Mouse (Mus musculus): Measurements from ENCODE around the gene Gm43951.
"Not testable (repeated sequence)": the region's sequence is repeated elsewhere in the genome, so short reads cannot be mapped to it uniquely, and the experiment has no call there.

Gm43951 gene

DNA sequence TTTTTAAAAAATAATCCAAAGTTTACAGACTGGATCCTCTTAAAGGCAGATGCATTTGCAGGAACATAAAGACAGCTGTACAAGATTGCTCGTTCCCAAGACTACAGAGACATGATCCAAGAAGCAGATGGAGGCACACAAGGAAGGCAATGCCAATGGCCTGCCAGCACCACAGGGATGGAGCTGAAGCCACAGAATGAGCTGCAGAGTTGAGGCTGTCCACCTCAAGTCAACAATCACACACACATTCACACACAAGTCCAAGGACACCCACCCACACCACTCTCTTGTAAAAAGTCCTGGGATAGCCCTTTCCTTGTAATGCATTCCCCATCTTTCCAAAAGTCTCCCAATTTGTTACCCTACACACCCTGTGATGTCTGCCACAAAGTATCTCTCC, 3.2 kb downstream of the Gm43951 start:
- DNase-seq (ENCODE audit: low spot score), result no peak

DNA sequence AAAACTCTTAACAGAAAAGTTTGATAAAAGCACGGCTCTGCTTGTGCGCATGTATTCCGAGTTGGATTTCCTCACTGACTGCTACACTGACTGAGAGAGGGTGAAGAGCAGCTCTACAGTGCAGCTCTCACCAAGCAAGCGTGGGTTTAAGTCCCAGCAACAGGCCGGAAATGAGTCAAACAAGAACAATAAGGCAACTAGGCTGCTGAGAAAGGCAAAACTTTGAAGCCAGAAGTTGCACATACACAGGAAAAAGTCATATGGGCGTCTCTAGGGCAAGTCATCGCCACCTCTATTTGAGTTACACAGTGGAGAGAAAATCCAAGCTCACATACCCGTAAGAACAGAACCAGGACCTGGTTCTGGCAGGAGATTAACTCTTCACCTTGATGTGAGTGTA, 10.1 kb downstream of the Gm43951 start:
- DNase-seq (ENCODE audit: low spot score), result no peak

DNA sequence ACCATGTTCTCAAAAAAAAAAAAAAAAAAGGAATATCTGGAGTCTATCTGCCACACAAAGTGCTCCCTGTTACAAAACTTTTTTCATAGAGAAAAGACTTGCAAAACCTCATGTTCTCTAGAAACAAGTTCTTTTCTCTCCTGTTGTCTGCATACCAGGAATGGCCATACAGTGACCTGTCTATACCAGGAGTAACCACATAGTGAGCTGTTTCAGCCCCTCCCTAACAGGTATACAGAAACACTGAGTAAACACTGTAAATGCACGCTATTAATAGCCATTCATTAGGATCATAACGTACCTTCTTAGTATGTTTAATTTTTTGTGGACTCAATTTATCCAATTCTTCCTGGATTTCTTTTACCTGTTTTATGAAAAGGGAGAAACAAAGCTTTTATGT, 12.4 kb downstream of the Gm43951 start:
- no peak for DNase-seq (ENCODE audit: low spot score)

DNA sequence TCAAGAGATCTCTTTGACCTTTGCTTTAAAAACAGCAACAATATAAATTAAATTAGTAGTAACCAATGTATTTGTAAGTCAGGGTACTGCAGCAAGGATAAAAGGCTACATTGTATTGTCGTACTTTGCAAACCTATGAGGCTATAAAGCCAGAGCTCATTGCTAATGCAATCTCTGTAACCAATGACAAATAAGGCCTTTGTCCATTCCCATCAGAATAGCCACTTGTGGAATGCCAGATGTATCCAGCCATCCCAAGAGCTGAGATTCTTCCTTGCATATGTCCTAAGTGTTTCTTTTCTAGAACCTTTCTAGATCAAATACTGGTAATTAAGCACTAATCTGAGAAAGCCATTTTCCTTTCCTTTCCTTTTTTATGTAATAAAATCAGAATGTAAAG, 15.8 kb downstream of the Gm43951 start:
- DNase-seq (ENCODE audit: low spot score), result no peak

DNA sequence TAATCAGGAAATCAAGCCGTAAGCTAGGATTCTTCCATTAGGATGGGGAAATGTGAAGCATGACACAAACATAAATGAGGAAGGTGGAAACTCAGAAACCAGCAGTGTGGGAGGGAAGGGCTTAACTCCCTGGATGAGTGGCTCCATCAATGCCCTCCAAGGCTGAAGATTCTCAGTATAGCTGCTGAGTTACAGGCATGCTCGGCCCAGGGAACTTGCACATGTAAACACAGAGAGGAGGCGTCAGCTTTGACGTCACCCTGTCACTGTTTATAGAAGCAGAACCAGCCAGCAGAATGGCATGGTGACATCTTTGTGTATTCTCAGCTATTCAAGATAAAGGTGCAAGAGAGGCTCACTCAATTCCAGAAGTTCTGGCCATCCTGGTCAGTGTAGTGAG, 22.4 kb downstream of the Gm43951 start:
- DNase-seq (ENCODE audit: low spot score), result no peak

DNA sequence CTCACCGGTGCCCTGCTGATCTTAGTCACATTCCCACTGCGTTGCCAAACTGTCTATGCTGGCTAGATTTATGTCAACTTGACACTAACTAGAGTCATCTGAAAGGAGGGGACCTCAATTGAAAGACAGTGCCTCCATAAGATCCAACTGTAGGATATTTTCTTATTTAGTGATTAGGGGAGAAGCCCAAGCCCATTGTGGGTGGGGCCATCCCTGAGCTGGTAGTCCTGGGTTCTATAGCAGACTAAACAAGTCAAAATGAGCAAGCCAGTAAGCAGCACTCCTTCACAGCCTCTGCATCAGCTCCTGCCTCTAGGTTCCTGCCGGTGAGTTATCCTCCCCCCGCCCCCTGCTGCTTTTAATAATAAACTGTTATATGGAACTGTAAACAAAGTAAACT, 25.5 kb downstream of the Gm43951 start:
- no peak for DNase-seq (ENCODE audit: low spot score)

DNA sequence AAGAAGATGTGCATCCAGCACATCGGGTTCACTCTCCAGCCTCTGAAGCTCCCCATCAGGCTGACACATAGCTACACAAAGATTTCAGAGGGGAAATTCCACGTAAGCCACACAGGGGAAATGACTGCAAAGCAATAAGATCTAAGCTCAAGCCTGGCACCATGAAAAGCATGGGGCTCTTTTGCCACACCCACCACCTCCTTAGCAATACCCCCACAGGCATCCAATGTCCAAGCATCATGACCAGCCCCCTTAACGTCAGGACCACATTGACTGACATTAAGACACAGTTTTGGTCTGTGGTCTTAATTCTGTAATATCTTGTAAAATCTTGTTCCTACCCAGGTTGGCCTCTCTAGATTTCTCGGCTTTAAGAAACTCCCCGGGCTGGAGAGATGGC, 26.1 kb downstream of the Gm43951 start:
- DNase-seq (ENCODE audit: low spot score), result no peak

DNA sequence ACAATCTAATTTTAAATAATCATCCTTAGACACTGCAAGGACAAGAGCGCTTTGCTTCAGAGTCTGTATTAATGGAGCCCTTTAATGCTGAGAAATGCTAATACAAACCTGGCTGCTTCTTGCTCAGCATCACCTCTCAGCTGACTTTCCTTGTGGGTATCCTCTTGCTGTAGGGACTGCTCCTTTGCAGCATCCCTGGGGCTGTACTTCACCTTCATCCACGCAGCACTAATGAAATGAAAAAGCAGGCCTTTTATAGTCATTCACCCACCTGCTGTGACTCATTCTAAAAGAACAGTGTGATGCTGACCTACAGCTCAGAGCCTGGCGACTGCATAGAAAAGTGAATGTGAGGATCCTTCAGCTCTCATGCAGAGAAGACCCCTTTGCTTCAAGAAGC, 30.1 kb downstream of the Gm43951 start:
- DNase-seq (ENCODE audit: low spot score), result no peak

DNA sequence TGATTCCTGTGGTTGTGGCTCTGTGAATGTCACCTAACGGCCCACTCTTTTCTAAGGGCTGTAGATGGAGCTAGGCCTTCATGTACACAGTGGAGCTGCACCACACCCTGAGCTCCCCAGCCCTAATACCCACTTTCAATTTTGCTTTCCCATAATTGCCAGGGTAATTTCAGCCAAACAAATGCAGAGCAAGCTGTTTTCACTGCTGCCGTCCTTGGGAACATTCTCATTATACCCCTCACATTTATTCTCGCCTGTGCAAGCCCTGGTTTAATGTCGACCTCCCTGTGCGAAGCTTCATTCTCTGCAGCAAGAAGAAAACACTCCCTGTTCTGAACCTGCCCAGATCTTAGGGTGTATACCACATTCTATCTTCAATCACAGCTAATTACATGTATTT, 30.7 kb downstream of the Gm43951 start:
- DNase-seq (ENCODE audit: low spot score), result no peak

DNA sequence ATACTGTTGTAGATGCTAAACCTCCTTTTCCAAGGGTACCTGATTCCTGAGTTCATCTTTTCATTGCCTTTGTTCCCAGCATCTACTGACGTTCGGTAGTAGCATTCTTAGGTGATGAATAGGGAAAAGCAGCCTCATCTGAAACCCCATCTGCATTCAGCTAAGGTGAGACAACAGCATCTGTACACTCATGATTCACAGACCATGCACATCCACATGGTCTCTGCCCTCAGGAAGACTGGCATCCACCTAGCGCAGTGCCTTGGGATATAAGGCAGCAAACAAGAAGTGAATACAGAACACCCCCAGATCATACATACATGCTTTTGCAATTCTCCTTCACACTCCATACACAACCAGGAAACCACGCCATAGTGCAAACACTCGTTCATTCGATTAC, 31.9 kb downstream of the Gm43951 start:
- no peak for DNase-seq (ENCODE audit: low spot score)

DNA sequence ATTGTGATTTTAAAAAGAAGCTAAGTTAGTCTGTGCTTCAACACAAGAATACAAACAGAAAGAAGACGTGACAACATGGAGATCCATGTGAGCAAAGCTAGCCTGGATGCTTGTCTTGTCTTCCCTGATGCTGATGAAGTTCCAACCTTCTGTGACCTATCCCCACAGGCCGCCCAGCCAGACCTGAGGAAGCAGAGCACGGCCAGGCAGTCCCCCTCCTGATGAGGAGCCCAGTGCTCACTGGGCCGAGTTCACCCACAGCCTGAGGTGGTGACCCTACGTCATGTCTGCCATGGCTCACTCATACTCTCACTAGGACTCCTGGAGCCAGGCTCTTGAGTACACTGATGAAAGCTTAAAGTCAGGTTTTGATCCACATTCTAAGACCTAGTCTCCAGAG, 33.1 kb downstream of the Gm43951 start:
- DNase-seq (ENCODE audit: low spot score), result no peak

DNA sequence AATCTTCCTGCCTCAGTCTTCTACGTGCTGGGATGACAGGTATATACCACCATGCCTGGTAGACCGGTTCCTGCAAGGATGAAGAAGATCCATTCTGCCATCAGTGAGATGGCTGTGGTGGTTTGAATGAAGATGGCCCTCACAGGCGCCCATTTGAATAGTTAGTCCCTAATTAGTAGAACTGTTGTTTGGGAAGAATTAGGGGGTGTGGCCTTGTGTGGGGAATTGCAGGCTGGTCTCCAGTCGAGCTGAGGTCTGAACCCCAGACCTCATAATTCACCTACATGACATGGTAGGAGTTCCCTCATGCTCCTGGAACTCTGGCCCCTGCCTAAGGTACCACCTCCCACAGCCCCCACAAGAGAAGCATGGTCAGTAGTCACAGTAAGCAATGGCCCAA, 34.7 kb downstream of the Gm43951 start:
- not testable (repeated sequence) for DNase-seq (ENCODE audit: low spot score)

DNA sequence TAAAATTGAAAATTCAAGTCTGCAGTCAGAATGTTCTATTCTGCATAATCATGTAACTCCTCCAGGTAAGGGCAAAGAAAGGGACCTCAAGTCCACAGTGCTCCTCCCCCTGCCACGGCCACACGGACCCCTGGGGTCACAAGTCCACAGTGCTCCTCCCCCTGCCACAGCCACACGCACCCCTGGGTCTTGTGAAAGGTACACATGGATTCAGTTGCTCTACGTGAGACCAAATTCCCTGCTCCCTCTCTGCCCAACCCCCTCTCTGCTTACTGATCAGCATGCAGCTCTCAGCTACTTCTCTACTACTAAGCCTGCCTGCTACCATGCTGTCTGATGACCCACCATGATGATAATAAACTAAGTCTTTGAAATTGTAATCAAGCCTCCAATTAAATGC, 36.8 kb downstream of the Gm43951 start:
- DNase-seq (ENCODE audit: low spot score), result no peak

DNA sequence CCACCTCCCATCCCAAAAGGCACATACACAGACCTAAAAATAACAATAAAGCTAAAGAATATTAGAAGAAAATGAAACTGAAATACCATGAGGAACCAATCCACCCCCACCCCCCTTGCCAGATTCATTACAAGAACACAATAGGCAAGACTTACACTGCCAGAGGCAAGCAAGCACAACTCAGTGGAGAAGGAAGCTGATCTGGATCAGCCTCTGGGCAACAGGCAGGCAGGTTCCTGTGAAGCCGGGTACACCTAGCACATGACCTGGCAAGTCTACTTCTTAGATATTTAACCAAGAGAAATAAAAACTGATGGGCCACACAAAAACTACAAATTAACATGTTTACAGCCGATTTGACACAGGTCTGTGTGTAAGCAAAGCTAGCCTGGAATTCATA, 43.4 kb downstream of the Gm43951 start:
- DNase-seq (ENCODE audit: low spot score), result no peak

DNA sequence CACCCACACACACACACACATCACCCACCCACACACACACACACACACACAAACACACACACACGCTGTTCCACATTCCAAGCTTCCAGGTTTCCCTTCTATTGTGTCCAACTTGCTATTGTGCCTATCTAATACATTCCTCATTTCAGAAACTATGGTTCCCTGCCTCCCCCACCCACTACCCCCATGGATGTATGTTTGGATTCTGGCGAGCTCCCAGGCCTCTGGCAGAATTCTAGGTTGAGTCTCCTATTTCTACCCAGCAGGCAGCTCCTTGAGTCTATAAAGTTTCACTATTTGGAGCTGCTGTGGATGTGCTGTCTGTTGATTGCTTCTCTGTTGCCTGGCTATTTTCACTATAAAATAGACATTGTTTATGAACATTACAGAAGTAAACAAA, 50.0 kb downstream of the Gm43951 start:
- DNase-seq (ENCODE audit: low spot score), result no peak

DNA sequence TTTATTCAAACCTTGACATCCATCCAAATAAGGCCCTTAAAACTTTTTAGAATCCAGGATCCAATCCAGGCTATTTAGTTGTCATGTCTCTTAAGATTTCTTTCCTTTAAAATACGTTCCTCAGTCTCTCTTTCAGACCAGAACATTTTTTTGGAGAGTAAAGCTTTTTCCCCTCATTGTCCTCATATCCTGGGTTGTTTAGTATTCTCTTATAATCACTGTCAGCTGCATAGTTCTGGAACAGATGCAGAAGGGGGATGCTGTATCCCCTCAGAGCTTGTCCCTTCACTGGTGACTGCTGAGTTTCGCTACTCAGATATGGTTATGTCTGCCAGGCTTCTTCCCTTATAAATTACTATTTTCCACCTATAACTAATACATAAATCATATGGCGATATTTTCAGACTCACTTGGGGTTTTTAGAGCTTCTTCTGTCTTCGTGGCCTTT, 50.6 kb downstream of the Gm43951 start:
- no peak for DNase-seq (ENCODE audit: low spot score)

DNA sequence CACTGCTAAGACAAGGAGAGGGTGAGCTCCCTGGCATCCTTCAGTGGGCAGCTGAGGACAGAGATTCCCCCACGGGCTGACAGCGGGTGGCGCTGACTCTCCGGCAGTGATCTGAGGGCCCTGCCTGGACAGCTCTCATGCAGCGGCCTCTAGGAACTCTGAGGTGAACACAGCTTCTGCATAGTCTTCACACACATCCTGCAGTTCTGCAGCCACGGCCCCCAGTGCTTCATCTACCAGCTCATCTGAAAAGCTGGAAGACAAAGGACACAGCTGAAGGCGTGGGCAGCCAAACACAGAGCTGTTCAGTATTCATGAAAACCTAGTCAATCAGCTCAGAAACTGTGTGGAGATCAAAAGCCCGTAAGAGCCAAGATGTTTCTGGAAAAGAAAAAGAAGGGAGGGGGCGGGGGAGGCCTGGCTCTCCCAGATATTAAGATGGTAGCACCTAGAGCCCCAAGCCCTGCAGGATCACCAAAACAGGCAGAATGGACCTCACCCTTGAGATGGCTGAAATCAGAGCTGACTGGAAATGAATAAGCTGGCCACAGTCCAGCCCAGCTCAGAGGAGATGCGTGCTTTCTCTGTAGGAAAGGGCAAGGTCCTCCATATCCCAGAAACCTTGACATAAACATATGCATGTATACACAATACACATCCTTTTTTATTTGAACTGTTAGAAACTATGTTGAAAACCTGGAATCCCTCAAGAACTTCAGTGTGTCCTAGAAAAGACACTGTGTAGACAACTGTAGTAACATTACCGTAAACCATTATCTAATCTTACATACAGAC, 51.3 kb downstream of the Gm43951 start:
- no peak for DNase-seq (ENCODE audit: low spot score)
